Mouse (Mus musculus): Measurements from ENCODE around the gene Sirt2. TPM values are rescaled to one million over a fixed set of nuclear protein-coding genes. Genes with fewer than 3 reads are reported as not detected.
A peak's percentile ranks its signal among the peaks of the same experiment; 100 is the strongest.

Sirt2 gene
- total RNA-seq (2014; rRNA removed; ENCODE audit: low replicate concordance), result 44.7 and 53.0 TPM in 2 replicates
- polyA plus RNA-seq (2015; fragmentation: Nextera tagmentation; extraction: Ambion mirVana), result 60.6 and 61.0 TPM in 2 replicates

DNA sequence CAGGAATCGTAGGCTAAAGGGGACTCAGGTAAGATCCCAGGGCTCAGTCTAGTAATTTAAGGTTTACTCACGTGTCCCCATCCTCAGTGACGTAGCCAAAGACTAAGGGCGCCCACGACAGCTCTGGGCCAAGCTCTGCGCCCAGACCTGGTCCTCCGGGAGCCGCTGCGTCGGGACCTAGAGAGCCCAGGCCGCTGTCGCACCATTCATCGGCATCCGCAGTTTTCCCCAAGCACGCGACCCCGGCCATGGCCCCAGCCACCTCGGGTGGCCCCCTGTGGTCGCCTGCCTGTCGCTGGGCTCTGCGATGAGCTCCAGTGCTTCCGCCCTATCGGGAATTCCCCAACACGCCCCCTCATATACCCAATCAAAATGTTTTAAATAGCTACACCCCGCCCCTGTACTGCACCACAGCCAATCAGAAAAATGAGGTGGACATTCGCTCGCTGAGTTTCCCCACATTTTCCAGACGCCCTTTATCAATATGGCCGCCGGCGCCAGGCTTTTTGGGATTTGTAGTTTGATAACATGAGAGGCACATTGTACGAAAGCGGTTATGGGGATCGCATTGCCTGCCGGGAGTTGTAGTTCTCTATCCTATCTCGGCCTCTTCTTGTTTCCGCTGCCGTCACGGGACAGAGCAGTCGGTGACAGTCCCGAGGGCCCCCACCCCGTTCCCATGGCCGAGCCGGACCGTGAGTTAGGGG, at the start of gene Sirt2:
Gene Sirt2 (plus strand): TSS at position 563 of the 707 bp plus-strand sequence.
- H3K27me3 ChIP-seq (ENCODE audit: control insufficient read depth, insufficient read depth, low read length), result no peaks in the 10 kb centered on the region
- 0 out of 2 replicates have a peak, but pooled peaks have one; percentile 6 for TF ChIP-seq CTCF (IDR thresholded peaks at IDR 0.05; ENCODE audit: low read depth)
- TF ChIP-seq EP300 (IDR thresholded peaks at IDR 0.05; ENCODE audit: low read depth), result no peak
- peak; percentile 98 for ATAC-seq (ENCODE audit: insufficient read depth, low read depth)
- under 1% methylated on average over 45 of the region's 45 CpGs for WGBS
- peaks cover 15% of the 10 kb centered on the region for H3K4me1 ChIP-seq (ENCODE audit: control insufficient read depth, insufficient read depth)
- peak within 1 kb of the TSS; percentile 35 for H3K27ac ChIP-seq (ENCODE audit: low read depth)
- no peaks in the 10 kb centered on the region for H3K9me3 ChIP-seq (replicated peaks; ENCODE audit: control insufficient read depth, low read length)
- peak within 1 kb of the TSS; percentile 63 for H3K4me3 ChIP-seq (ENCODE audit: low read depth, low read length)
- H3K9ac ChIP-seq (replicated peaks; ENCODE audit: low read depth, low read length), result peak within 1 kb of the TSS; percentile 73
- peak; percentile 99 for DNase-seq (ENCODE audit: low spot score)
- peaks cover 11% of the 10 kb centered on the region for H3K36me3 ChIP-seq (replicated peaks; ENCODE audit: control insufficient read depth, insufficient read depth, low read length)
- peak within 1 kb of the TSS; percentile 81 for H3K4me2 ChIP-seq (ENCODE audit: low read depth, low read length)

DNA sequence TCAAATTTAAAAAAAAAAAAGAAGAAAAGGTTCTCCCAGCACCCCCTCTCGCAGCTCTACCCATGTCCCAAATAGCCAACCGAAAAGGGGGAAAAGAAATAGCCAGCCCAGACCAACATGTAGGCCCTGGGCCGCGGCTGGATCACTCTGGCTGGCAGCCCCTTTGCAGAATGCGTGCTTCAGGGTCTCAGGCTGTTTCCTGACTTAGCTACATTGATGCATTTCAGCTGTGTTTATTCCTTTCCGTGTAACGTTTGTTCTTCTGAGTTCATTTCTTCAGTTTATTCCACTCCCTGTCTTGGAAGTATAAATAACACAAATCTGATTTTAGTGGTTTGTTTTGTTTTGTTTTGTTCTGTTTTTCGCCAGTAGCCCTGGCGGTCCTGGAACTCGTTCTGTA, 48.8 kb upstream of the Sirt2 start:
- Histone ChIP-seq H3K4me1 (ENCODE audit: control insufficient read depth, insufficient read depth) (no peaks in the 10 kb centered on the region), H3K27me3 (ENCODE audit: control insufficient read depth, insufficient read depth, low read length) (no peaks in the 10 kb centered on the region), H3K9me3 (replicated peaks; ENCODE audit: control insufficient read depth, low read length) (no peaks in the 10 kb centered on the region), H3K4me3 (ENCODE audit: low read depth, low read length) (no peak overlapping the region), H3K4me2 (ENCODE audit: low read depth, low read length) (no peak overlapping the region), H3K9ac (replicated peaks; ENCODE audit: low read depth, low read length) (no peak overlapping the region), H3K36me3 (replicated peaks; ENCODE audit: control insufficient read depth, insufficient read depth, low read length) (no peaks in the 10 kb centered on the region), H3K27ac (ENCODE audit: low read depth) (no peak overlapping the region)
- TF ChIP-seq CTCF (IDR thresholded peaks at IDR 0.05; ENCODE audit: low read depth) (no peak), EP300 (IDR thresholded peaks at IDR 0.05; ENCODE audit: low read depth) (no peak)
- ATAC-seq (ENCODE audit: insufficient read depth, low read depth), result no peak
- 84% methylated on average over 10 of the region's 10 CpGs for WGBS
- DNase-seq (ENCODE audit: low spot score), result no peak

DNA sequence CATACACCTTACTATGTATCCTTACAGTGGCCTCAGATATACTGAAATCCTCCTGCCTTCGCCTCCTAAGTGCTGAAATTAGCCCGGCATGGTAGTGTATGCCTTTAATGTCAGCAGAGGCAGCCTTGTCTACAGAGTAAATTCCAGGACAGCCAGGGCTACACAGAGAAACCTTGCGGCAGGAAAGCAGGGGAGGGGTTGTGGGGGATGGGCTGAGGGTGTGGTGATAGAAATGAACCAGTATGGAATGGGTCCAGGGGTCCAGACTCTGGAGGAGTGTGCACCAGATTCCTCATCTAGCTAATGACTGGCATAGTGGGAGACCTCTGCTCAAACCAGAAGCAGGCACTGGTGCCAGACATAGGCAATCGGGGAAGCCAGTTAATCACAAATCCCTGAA, 47.4 kb upstream of the Sirt2 start:
- H3K27ac ChIP-seq (ENCODE audit: low read depth), result no peak overlapping the region

DNA sequence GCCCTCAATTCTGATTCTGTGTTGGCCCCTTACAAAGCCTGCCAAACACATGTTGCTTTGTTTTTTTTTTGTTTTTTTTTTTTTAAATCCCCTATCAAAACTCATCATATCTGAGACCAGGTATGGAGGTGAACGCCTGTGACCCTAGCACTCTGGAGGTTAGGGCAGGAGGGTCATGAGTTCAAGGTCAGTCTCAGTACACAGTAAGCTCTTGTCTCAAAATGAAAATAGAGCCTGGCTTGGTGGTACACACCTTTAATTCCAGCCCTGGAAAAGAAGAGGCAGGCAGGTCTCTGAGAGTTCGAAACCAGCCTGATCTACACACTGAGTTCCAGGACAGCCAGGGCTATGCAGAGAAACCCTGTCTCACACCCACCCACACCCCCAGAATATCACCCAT, 46.9 kb upstream of the Sirt2 start:
- Histone ChIP-seq H3K4me2 (ENCODE audit: low read depth, low read length) (no peak overlapping the region), H3K27ac (ENCODE audit: low read depth) (no peak overlapping the region), H3K27me3 (ENCODE audit: control insufficient read depth, insufficient read depth, low read length) (no peaks in the 10 kb centered on the region), H3K4me3 (ENCODE audit: low read depth, low read length) (no peak overlapping the region), H3K4me1 (ENCODE audit: control insufficient read depth, insufficient read depth) (no peaks in the 10 kb centered on the region), H3K9ac (replicated peaks; ENCODE audit: low read depth, low read length) (no peak overlapping the region), H3K9me3 (replicated peaks; ENCODE audit: control insufficient read depth, low read length) (no peaks in the 10 kb centered on the region), H3K36me3 (replicated peaks; ENCODE audit: control insufficient read depth, insufficient read depth, low read length) (no peaks in the 10 kb centered on the region)
- DNase-seq (ENCODE audit: low spot score) (no peak), ATAC-seq (ENCODE audit: insufficient read depth, low read depth) (no peak)
- 67% methylated on average over 2 of the region's 2 CpGs for WGBS
- TF ChIP-seq CTCF (IDR thresholded peaks at IDR 0.05; ENCODE audit: low read depth) (no peak), EP300 (IDR thresholded peaks at IDR 0.05; ENCODE audit: low read depth) (no peak)

More for the DNA sequence above, 47.4 kb upstream of the Sirt2 start:
- no peak overlapping the region for H3K4me2 ChIP-seq (ENCODE audit: low read depth, low read length)
- no peaks in the 10 kb centered on the region for H3K27me3 ChIP-seq (ENCODE audit: control insufficient read depth, insufficient read depth, low read length)
- no peak for ATAC-seq (ENCODE audit: insufficient read depth, low read depth)
- WGBS, result 32% methylated on average over 4 of the region's 4 CpGs
- no peaks in the 10 kb centered on the region for H3K4me1 ChIP-seq (ENCODE audit: control insufficient read depth, insufficient read depth)
- H3K4me3 ChIP-seq (ENCODE audit: low read depth, low read length), result no peak overlapping the region
- no peaks in the 10 kb centered on the region for H3K36me3 ChIP-seq (replicated peaks; ENCODE audit: control insufficient read depth, insufficient read depth, low read length)
- TF ChIP-seq EP300 (IDR thresholded peaks at IDR 0.05; ENCODE audit: low read depth), result no peak
- TF ChIP-seq CTCF (IDR thresholded peaks at IDR 0.05; ENCODE audit: low read depth), result no peak
- no peaks in the 10 kb centered on the region for H3K9me3 ChIP-seq (replicated peaks; ENCODE audit: control insufficient read depth, low read length)
- H3K9ac ChIP-seq (replicated peaks; ENCODE audit: low read depth, low read length), result no peak overlapping the region
- DNase-seq (ENCODE audit: low spot score), result no peak

DNA sequence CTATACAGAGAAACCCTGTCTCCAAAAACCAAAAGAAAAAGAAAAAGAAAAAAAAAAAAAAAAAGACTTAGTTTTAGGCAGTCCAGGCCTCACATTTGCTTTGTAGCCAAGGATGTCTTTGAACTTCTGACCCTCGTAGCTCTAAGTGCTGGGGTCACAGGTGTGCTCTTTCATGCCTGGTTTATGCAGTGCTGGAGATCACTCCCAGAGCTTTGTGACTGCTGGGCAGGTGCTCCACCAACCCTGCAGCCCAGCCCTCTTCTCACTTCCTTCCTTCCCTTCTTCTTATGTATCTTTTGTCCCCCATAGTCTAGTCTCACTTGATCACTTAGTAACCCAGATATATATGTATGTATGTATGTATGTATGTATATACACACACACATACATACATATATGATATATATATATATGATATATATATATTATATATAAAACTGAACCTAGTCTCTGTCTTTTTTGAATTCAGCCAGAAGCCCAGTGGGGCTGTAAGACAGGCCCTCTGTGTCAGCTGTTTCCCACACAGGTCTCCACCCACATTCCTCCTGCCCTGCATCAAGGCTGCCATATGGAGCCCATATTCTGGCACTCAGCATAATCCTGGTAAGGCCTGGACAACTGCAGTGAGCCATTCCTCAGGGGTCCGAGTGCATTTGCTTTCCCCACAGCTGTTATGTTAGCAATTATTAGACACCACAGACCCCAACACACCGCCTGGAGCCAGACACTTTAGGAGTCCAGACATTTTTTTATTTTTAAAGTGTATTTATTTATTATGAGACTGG, 45.6 kb upstream of the Sirt2 start:
- DNase-seq (ENCODE audit: low spot score), result no peak
- Histone ChIP-seq H3K9ac (replicated peaks; ENCODE audit: low read depth, low read length) (no peak overlapping the region), H3K27ac (ENCODE audit: low read depth) (no peak overlapping the region), H3K4me1 (ENCODE audit: control insufficient read depth, insufficient read depth) (no peaks in the 10 kb centered on the region), H3K4me2 (ENCODE audit: low read depth, low read length) (no peak overlapping the region), H3K36me3 (replicated peaks; ENCODE audit: control insufficient read depth, insufficient read depth, low read length) (no peaks in the 10 kb centered on the region), H3K27me3 (ENCODE audit: control insufficient read depth, insufficient read depth, low read length) (no peaks in the 10 kb centered on the region), H3K4me3 (ENCODE audit: low read depth, low read length) (no peak overlapping the region), H3K9me3 (replicated peaks; ENCODE audit: control insufficient read depth, low read length) (no peaks in the 10 kb centered on the region)
- WGBS, result 78% methylated on average over 3 of the region's 3 CpGs
- no peak for ATAC-seq (ENCODE audit: insufficient read depth, low read depth)
- TF ChIP-seq CTCF (IDR thresholded peaks at IDR 0.05; ENCODE audit: low read depth) (no peak), EP300 (IDR thresholded peaks at IDR 0.05; ENCODE audit: low read depth) (no peak)

All from heart, postnatal 0 days (tissue).